Mouse (Mus musculus) heart, embryonic 12.5 days (tissue): ENCODE results near the gene Gfi1. TPM values are rescaled to one million over a fixed set of nuclear protein-coding genes. Genes with fewer than 3 reads are reported as not detected.

Experiments used
- ATAC-seq: fragments of 200-750 bp; cut with Nextera tagmentation; 2 replicates; pipeline ENCODE4 v1.8.0; 2017; ENCODE audit warnings: moderate TSS enrichment, moderate library complexity; ENCODE audit not compliant: insufficient number of reproducible peaks, low FRiP score
- H3K27ac ChIP-seq: fragments of 300-500 bp; sonication (generic); 2 replicates; pipeline ENCODE4 v1.5.1; 2016; ENCODE audit warnings: mild to moderate bottlenecking, moderate library complexity; ENCODE audit not compliant: poor library complexity, severe bottlenecking
- H3K27me3 ChIP-seq: fragments of 300-500 bp; sonication (generic); replicated peaks from 2 replicates; pipeline ENCODE4 v1.6.1; 2016; ENCODE audit warnings: mild to moderate bottlenecking, moderate library complexity
- H3K36me3 ChIP-seq: fragments of 300-500 bp; sonication (generic); 2 replicates; pipeline ENCODE4 v1.6.1; 2016; ENCODE audit warnings: mild to moderate bottlenecking, moderate library complexity
- H3K4me1 ChIP-seq: fragments of 300-500 bp; sonication (generic); replicated peaks from 2 replicates; pipeline ENCODE4 v1.6.1; 2016; ENCODE audit warnings: mild to moderate bottlenecking
- H3K4me2 ChIP-seq: fragments of 300-500 bp; sonication (generic); 2 replicates; pipeline ENCODE4 v1.6.1; 2016; ENCODE audit warnings: mild to moderate bottlenecking, moderate library complexity
- H3K4me3 ChIP-seq: fragments of 300-500 bp; sonication (generic); 2 replicates; pipeline ENCODE4 v1.5.1; 2016; ENCODE audit warnings: mild to moderate bottlenecking
- H3K9ac ChIP-seq: fragments of 300-500 bp; sonication (generic); 2 replicates; pipeline ENCODE4 v1.6.1; 2016; ENCODE audit warnings: mild to moderate bottlenecking, moderate library complexity
- H3K9me3 ChIP-seq: fragments of 300-500 bp; sonication (generic); replicated peaks from 2 replicates; pipeline ENCODE4 v1.6.1; 2016; ENCODE audit warnings: mild to moderate bottlenecking, moderate library complexity
- WGBS: fragments of 180-500 bp; shearing (Covaris S2); methylation state at CpG from one replicate; pipeline ENCODE4 v1.1.7; 2016; 5-methylcytosine and 5-hydroxymethylcytosine counted together
- polyA plus RNA-seq: library from polyadenylated mRNA; unstranded; fragments of >200 nt; fragmentation: Nextera tagmentation; extraction: Ambion mirVana; gene quantifications from 2 replicates; pipeline ENCODE4 v1.2.1, GENCODE M21; 2016

Gene Gfi1
- polyA plus RNA-seq, 1 experiment from 2014 or later: 0.08 TPM

GRCm38 (mm10) chr5:107721638-107722011 lies 4.2 kb downstream of the Gfi1 start:
- WGBS: 2% methylated on average over 33 of the region's 33 CpGs
- H3K27me3 ChIP-seq: peaks cover 94% of the 10 kb centered on the region
- H3K9ac ChIP-seq: 0 out of 2 replicates have a peak overlapping the region, but pooled peaks have one; percentile 20
- no peaks in the 10 kb centered on the region for H3K9me3 ChIP-seq
- H3K4me1 ChIP-seq: peaks cover 58% of the 10 kb centered on the region
- ATAC-seq: no peak
- H3K27ac ChIP-seq: no peak overlapping the region
- H3K36me3 ChIP-seq: no peaks in the 10 kb centered on the region
- H3K4me2 ChIP-seq: peak overlapping the region; percentile 84
- peak overlapping the region; percentile 49 for H3K4me3 ChIP-seq

GRCm38 (mm10) chr5:107720991-107721637 lies 4.7 kb downstream of the Gfi1 start:
- no peaks in the 10 kb centered on the region for H3K9me3 ChIP-seq
- peaks cover 53% of the 10 kb centered on the region for H3K4me1 ChIP-seq
- H3K36me3 ChIP-seq: no peaks in the 10 kb centered on the region
- 0 out of 2 replicates have a peak overlapping the region, but pooled peaks have one; percentile 20 for H3K9ac ChIP-seq
- ATAC-seq: peak; percentile 23; the same call in 1 of the 2 replicates
- peaks cover 93% of the 10 kb centered on the region for H3K27me3 ChIP-seq
- no peak overlapping the region for H3K27ac ChIP-seq
- H3K4me3 ChIP-seq: peak overlapping the region; percentile 49
- H3K4me2 ChIP-seq: peak overlapping the region; percentile 84
- under 1% methylated on average over 54 of the region's 58 CpGs for WGBS

- peaks cover 48% of the 10 kb centered on the region for H3K4me1 ChIP-seq
- H3K9ac ChIP-seq: no peak overlapping the region
- no peaks in the 10 kb centered on the region for H3K36me3 ChIP-seq
- peak overlapping the region; percentile 49 for H3K4me3 ChIP-seq
- H3K27ac ChIP-seq: no peak overlapping the region
- H3K4me2 ChIP-seq: peak overlapping the region; percentile 84
- no peak for ATAC-seq
- no peaks in the 10 kb centered on the region for H3K9me3 ChIP-seq
- peaks cover 88% of the 10 kb centered on the region for H3K27me3 ChIP-seq
- WGBS: 6% methylated on average over 5 of the region's 5 CpGs
These were observed 5.3 kb downstream of the Gfi1 start for GRCm38 (mm10) chr5:107720511-107720910.

GRCm38 (mm10) chr5:107719786-107720185 lies 6.0 kb downstream of the Gfi1 start:
- no peak overlapping the region for H3K27ac ChIP-seq
- 11% methylated on average over 1 of the region's 1 CpGs for WGBS
- peaks cover 40% of the 10 kb centered on the region for H3K4me1 ChIP-seq
- ATAC-seq: no peak
- peaks cover 84% of the 10 kb centered on the region for H3K27me3 ChIP-seq
- H3K4me3 ChIP-seq: no peak overlapping the region
- H3K9me3 ChIP-seq: no peaks in the 10 kb centered on the region
- H3K36me3 ChIP-seq: no peaks in the 10 kb centered on the region
- no peak overlapping the region for H3K9ac ChIP-seq
- H3K4me2 ChIP-seq: no peak overlapping the region

GRCm38 (mm10) chr5:107719209-107719608 lies 6.6 kb downstream of the Gfi1 start:
- WGBS: 21% methylated on average over 3 of the region's 3 CpGs
- Histone ChIP-seq H3K9ac (no peak overlapping the region), H3K4me1 (peaks cover 35% of the 10 kb centered on the region), H3K36me3 (no peaks in the 10 kb centered on the region), H3K27ac (no peak overlapping the region), H3K4me2 (no peak overlapping the region), H3K27me3 (peaks cover 84% of the 10 kb centered on the region), H3K9me3 (no peaks in the 10 kb centered on the region), H3K4me3 (no peak overlapping the region)
- ATAC-seq: no peak

GRCm38 (mm10) chr5:107717871-107718361 lies 7.9 kb downstream of the Gfi1 start:
- H3K4me3 ChIP-seq: no peak overlapping the region
- no peak overlapping the region for H3K27ac ChIP-seq
- no peak overlapping the region for H3K9ac ChIP-seq
- WGBS: 20% methylated on average over 11 of the region's 11 CpGs
- ATAC-seq: no peak
- H3K4me1 ChIP-seq: peaks cover 22% of the 10 kb centered on the region
- no peaks in the 10 kb centered on the region for H3K9me3 ChIP-seq
- H3K27me3 ChIP-seq: peaks cover 77% of the 10 kb centered on the region
- H3K4me2 ChIP-seq: no peak overlapping the region
- no peaks in the 10 kb centered on the region for H3K36me3 ChIP-seq

GRCm38 (mm10) chr5:107711689-107712088 lies 14.1 kb downstream of the Gfi1 start:
- 23% methylated on average over 2 of the region's 2 CpGs for WGBS
- H3K27ac ChIP-seq: no peak overlapping the region
- H3K4me3 ChIP-seq: no peak overlapping the region
- H3K4me2 ChIP-seq: no peak overlapping the region
- H3K36me3 ChIP-seq: no peaks in the 10 kb centered on the region
- no peak overlapping the region for H3K9ac ChIP-seq
- ATAC-seq: no peak
- H3K4me1 ChIP-seq: no peaks in the 10 kb centered on the region
- H3K9me3 ChIP-seq: 0 out of 2 replicates have a peak, but pooled peaks cover 4% of the 10 kb centered on the region
- H3K27me3 ChIP-seq: peaks cover 39% of the 10 kb centered on the region

GRCm38 (mm10) chr5:107708124-107708797 lies 17.6 kb downstream of the Gfi1 start:
- Histone ChIP-seq H3K9me3 (0 out of 2 replicates have a peak, but pooled peaks cover 4% of the 10 kb centered on the region), H3K36me3 (no peaks in the 10 kb centered on the region), H3K27ac (no peak overlapping the region), H3K4me1 (no peaks in the 10 kb centered on the region), H3K27me3 (peaks cover 21% of the 10 kb centered on the region), H3K4me2 (no peak overlapping the region), H3K9ac (no peak overlapping the region), H3K4me3 (no peak overlapping the region)
- 63% methylated on average over 8 of the region's 8 CpGs for WGBS
- ATAC-seq: no peak

GRCm38 (mm10) chr5:107706262-107706661 lies 19.6 kb downstream of the Gfi1 start:
- peaks cover 11% of the 10 kb centered on the region for H3K27me3 ChIP-seq
- H3K27ac ChIP-seq: no peak overlapping the region
- no peak overlapping the region for H3K4me3 ChIP-seq
- H3K9ac ChIP-seq: no peak overlapping the region
- no peaks in the 10 kb centered on the region; the same call in 1 of the 2 replicates for H3K4me1 ChIP-seq
- 0 out of 2 replicates have a peak, but pooled peaks cover under 1% of the 10 kb centered on the region for H3K9me3 ChIP-seq
- ATAC-seq: no peak
- WGBS: 70% methylated on average over 1 of the region's 1 CpGs
- no peaks in the 10 kb centered on the region for H3K36me3 ChIP-seq
- no peak overlapping the region for H3K4me2 ChIP-seq

- H3K9me3 ChIP-seq: no peaks in the 10 kb centered on the region
- no peaks in the 10 kb centered on the region for H3K36me3 ChIP-seq
- no peak overlapping the region for H3K9ac ChIP-seq
- ATAC-seq: no peak
- peaks cover 2% of the 10 kb centered on the region; the same call in 1 of the 2 replicates for H3K4me1 ChIP-seq
- H3K27me3 ChIP-seq: peaks cover 9% of the 10 kb centered on the region; the same call in 1 of the 2 replicates
- H3K27ac ChIP-seq: no peak overlapping the region
- WGBS: 82% methylated on average over 4 of the region's 4 CpGs
- no peak overlapping the region for H3K4me3 ChIP-seq
- H3K4me2 ChIP-seq: no peak overlapping the region
These were observed 20.1 kb downstream of the Gfi1 start for GRCm38 (mm10) chr5:107705756-107706155.

GRCm38 (mm10) chr5:107703207-107703763 lies 22.6 kb downstream of the Gfi1 start:
- Histone ChIP-seq H3K36me3 (no peaks in the 10 kb centered on the region), H3K27me3 (no peaks in the 10 kb centered on the region), H3K4me1 (peaks cover 4% of the 10 kb centered on the region; the same call in 1 of the 2 replicates), H3K4me2 (no peak overlapping the region), H3K4me3 (no peak overlapping the region), H3K9me3 (no peaks in the 10 kb centered on the region), H3K9ac (no peak overlapping the region), H3K27ac (no peak overlapping the region)
- WGBS: 73% methylated on average over 6 of the region's 6 CpGs
- no peak for ATAC-seq
